ENCODE assay signal across 8 mouse cellular contexts in the genomic region with DNA sequence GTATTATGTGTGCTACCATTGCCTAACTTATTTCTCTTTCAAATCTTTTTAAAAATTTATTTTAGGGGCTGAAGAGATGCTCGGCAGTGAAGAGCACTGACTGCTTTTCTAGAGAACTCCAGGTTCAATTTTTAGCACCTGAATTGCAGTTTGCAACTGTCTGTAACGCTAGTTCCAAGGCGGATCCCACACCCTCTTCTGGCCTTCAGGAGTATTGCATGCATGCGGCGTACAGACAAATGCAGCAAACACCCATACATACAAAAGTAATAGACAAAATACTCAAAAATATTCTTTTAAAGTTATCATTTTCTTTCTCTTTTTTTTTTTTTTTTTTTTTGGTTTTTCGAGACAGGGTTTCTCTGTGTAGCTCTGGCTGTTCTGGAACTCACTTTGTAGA. TPM values are rescaled to one million over a fixed set of nuclear protein-coding genes. Genes with fewer than 3 reads are reported as not detected.
DNase-seq lines count a peak whose midpoint lies in the region; ATAC-seq and TF ChIP-seq lines count a peak whose summit lies in the region.

No protein-coding gene starts in this region.

- H3K36me3 ChIP-seq in forebrain, embryonic 14.5 days (ENCODE audit: control insufficient read depth, insufficient read depth, low read length) = no peaks in the 10 kb centered on the region
- H3K36me3 ChIP-seq in forebrain, embryonic 15.5 days = no peaks in the 10 kb centered on the region
- H3K36me3 ChIP-seq in embryonic facial prominence, embryonic 10.5 days (replicated peaks) = peaks cover 2% of the 10 kb centered on the region
- H3K36me3 ChIP-seq in lung, postnatal 0 days (ENCODE audit: insufficient read depth, low read length) = no peaks in the 10 kb centered on the region

- WGBS in forebrain, embryonic 14.5 days = 31% methylated on average over 6 of the region's 6 CpGs
- 39% methylated on average over 6 of the region's 6 CpGs for WGBS in forebrain, embryonic 15.5 days
- WGBS in embryonic facial prominence, embryonic 10.5 days = 33% methylated on average over 6 of the region's 6 CpGs
- 36% methylated on average over 6 of the region's 6 CpGs for WGBS in lung, postnatal 0 days

- no peaks in the 10 kb centered on the region for H3K9me3 ChIP-seq in forebrain, embryonic 14.5 days (replicated peaks; ENCODE audit: control insufficient read depth, low read length)
- H3K9me3 ChIP-seq in forebrain, embryonic 15.5 days = no peaks in the 10 kb centered on the region
- no peaks in the 10 kb centered on the region for H3K9me3 ChIP-seq in embryonic facial prominence, embryonic 10.5 days
- H3K9me3 ChIP-seq in lung, postnatal 0 days (ENCODE audit: low read length) = no peaks in the 10 kb centered on the region

- H3K27ac ChIP-seq in forebrain, embryonic 14.5 days (ENCODE audit: low read depth, low read length) = no peak overlapping the region
- H3K27ac ChIP-seq in forebrain, embryonic 15.5 days (replicated peaks) = no peak overlapping the region
- no peak overlapping the region for H3K27ac ChIP-seq in embryonic facial prominence, embryonic 10.5 days (replicated peaks)
- H3K27ac ChIP-seq in lung, postnatal 0 days (ENCODE audit: low read length) = no peak overlapping the region

- peak; percentile 36 for DNase-seq in forebrain, embryonic 14.5 days (ENCODE audit: low spot score)
- DNase-seq in ovary, postnatal 14 days (ENCODE audit: low spot score) = peak; percentile 18
- no peak for DNase-seq in ovary, adult 18-20 months (ENCODE audit: low spot score)
- DNase-seq in embryonic facial prominence, embryonic 10.5 days (ENCODE audit: low spot score) = peak; percentile 47
- peak; percentile 8 for DNase-seq in lung, postnatal 0 days (ENCODE audit: low spot score)
- DNase-seq in thymus, adult 18-20 months = peak; percentile 7 to 14
- DNase-seq in left cerebral cortex, adult 9 months (ENCODE audit: low spot score in 2 of 2) = no peak

- ATAC-seq in forebrain, embryonic 14.5 days = no peak
- no peak for ATAC-seq in forebrain, embryonic 15.5 days (replicated peaks)
- ATAC-seq in lung, postnatal 0 days = no peak

- H3K27me3 ChIP-seq in forebrain, embryonic 14.5 days (replicated peaks; ENCODE audit: control insufficient read depth, insufficient read depth, low read length) = no peaks in the 10 kb centered on the region
- H3K27me3 ChIP-seq in forebrain, embryonic 15.5 days = no peaks in the 10 kb centered on the region
- H3K27me3 ChIP-seq in embryonic facial prominence, embryonic 10.5 days (replicated peaks; ENCODE audit: low read depth, poor library complexity, severe bottlenecking) = no peaks in the 10 kb centered on the region
- no peaks in the 10 kb centered on the region for H3K27me3 ChIP-seq in lung, postnatal 0 days (replicated peaks; ENCODE audit: insufficient read depth, low read length)

- TF ChIP-seq EP300 in lung, postnatal 0 days (IDR thresholded peaks at IDR 0.05) = no peak

- H3K4me2 ChIP-seq in forebrain, embryonic 14.5 days (ENCODE audit: low read length) = no peak overlapping the region
- no peak overlapping the region for H3K4me2 ChIP-seq in forebrain, embryonic 15.5 days (replicated peaks)
- H3K4me2 ChIP-seq in lung, postnatal 0 days (replicated peaks; ENCODE audit: low read depth, low read length) = no peak overlapping the region

- peaks cover 11% of the 10 kb centered on the region for H3K4me1 ChIP-seq in forebrain, embryonic 14.5 days (ENCODE audit: control insufficient read depth, insufficient read depth, low read length)
- peaks cover 21% of the 10 kb centered on the region for H3K4me1 ChIP-seq in forebrain, embryonic 15.5 days
- peaks cover 17% of the 10 kb centered on the region for H3K4me1 ChIP-seq in embryonic facial prominence, embryonic 10.5 days
- H3K4me1 ChIP-seq in lung, postnatal 0 days (ENCODE audit: insufficient read depth, low read depth, low read length) = peaks cover 8% of the 10 kb centered on the region

- peak; percentile 72 for TF ChIP-seq CTCF in lung, postnatal 0 days (IDR thresholded peaks at IDR 0.05)

- no peak overlapping the region for H3K4me3 ChIP-seq in forebrain, embryonic 14.5 days (ENCODE audit: low read depth, low read length)
- H3K4me3 ChIP-seq in forebrain, embryonic 15.5 days = no peak overlapping the region
- H3K4me3 ChIP-seq in embryonic facial prominence, embryonic 10.5 days = no peak overlapping the region
- H3K4me3 ChIP-seq in lung, postnatal 0 days (ENCODE audit: low read depth, low read length) = no peak overlapping the region

- no peak overlapping the region for H3K9ac ChIP-seq in forebrain, embryonic 14.5 days (ENCODE audit: low read length)
- H3K9ac ChIP-seq in forebrain, embryonic 15.5 days (replicated peaks) = no peak overlapping the region
- no peak overlapping the region for H3K9ac ChIP-seq in lung, postnatal 0 days (replicated peaks; ENCODE audit: low read depth)

RNA-seq across cellular contexts. Expression of a gene that starts 2.6 kb away (rescaled TPM):
- 32.1 and 38.8 TPM in 2 replicates for polyA plus RNA-seq in forebrain, embryonic 14.5 days (2014; fragmentation: Nextera tagmentation; extraction: Ambion mirVana)
- polyA plus RNA-seq in forebrain, embryonic 15.5 days (2015; fragmentation: Nextera tagmentation; extraction: Ambion mirVana) = 54.3 and 55.5 TPM in 2 replicates
- 73.0 and 73.7 TPM in 2 replicates for polyA plus RNA-seq in embryonic facial prominence, embryonic 10.5 days (2016; fragmentation: Nextera tagmentation; extraction: Ambion mirVana)
- 13.7 and 18.1 TPM in 2 replicates for polyA plus RNA-seq in lung, postnatal 0 days (2015; fragmentation: Nextera tagmentation; extraction: Ambion mirVana)

RNA-seq across cellular contexts. Expression of a gene that starts 43.6 kb away (rescaled TPM):
- polyA plus RNA-seq in forebrain, embryonic 14.5 days (2014; fragmentation: Nextera tagmentation; extraction: Ambion mirVana) = 88.2 and 104 TPM in 2 replicates
- polyA plus RNA-seq in forebrain, embryonic 15.5 days (2015; fragmentation: Nextera tagmentation; extraction: Ambion mirVana) = 58.3 and 59.8 TPM in 2 replicates
- polyA plus RNA-seq in embryonic facial prominence, embryonic 10.5 days (2016; fragmentation: Nextera tagmentation; extraction: Ambion mirVana) = 48.2 and 52.3 TPM in 2 replicates
- polyA plus RNA-seq in lung, postnatal 0 days (2015; fragmentation: Nextera tagmentation; extraction: Ambion mirVana) = 49.1 and 60.8 TPM in 2 replicates

Comparison
In these comparisons a context has a peak if more than half of its experiments do, and no peak if none do; other contexts are left out.
1. DNase-seq: peak in forebrain, embryonic 14.5 days (single experiment), ovary, postnatal 14 days (single experiment), embryonic facial prominence, embryonic 10.5 days (single experiment), lung, postnatal 0 days (single experiment) and thymus, adult 18-20 months (2 of 2); none in ovary, adult 18-20 months (single experiment) and left cerebral cortex, adult 9 months (0 of 2).